Mouse (Mus musculus) heart, postnatal 0 days (tissue): ENCODE measurements around the gene Angptl2. TPM values are rescaled to one million over a fixed set of nuclear protein-coding genes. Genes with fewer than 3 reads are reported as not detected.
A peak's percentile ranks its signal among the peaks of the same experiment; 100 is the strongest.

Experiments used
- ATAC-seq: fragments of 200-750 bp; cut with Nextera tagmentation; 2 replicates; pipeline ENCODE4 v1.8.0; 2017; ENCODE audit warnings: low read depth, moderate number of reproducible peaks, moderate library complexity; ENCODE audit not compliant: insufficient read depth
- DNase-seq: peaks from one replicate; pipeline ENCODE4 v3.0.0-alpha.2; 2016; ENCODE audit warnings: low spot score
- H3K27ac ChIP-seq: fragments of 300-500 bp; sonication (generic); 2 replicates; pipeline ENCODE4 v1.5.1; 2014; ENCODE audit warnings: low read depth, mild to moderate bottlenecking
- H3K27me3 ChIP-seq: fragments of 300-500 bp; sonication (generic); 2 replicates; pipeline ENCODE4 v1.6.1; 2014; ENCODE audit warnings: low read length, mixed read lengths; ENCODE audit not compliant: control insufficient read depth, insufficient read depth
- H3K36me3 ChIP-seq: fragments of 300-500 bp; sonication (generic); replicated peaks from 2 replicates; pipeline ENCODE4 v1.6.1; 2014; ENCODE audit warnings: low read length, mixed read lengths; ENCODE audit not compliant: control insufficient read depth, insufficient read depth
- H3K4me1 ChIP-seq: fragments of 300-500 bp; sonication (generic); 2 replicates; pipeline ENCODE4 v1.6.1; 2014; ENCODE audit warnings: antibody characterized with exemption; ENCODE audit not compliant: control insufficient read depth, insufficient read depth
- H3K4me2 ChIP-seq: fragments of 300-500 bp; sonication (generic); 2 replicates; pipeline ENCODE4 v1.6.1; 2014; ENCODE audit warnings: low read depth, mild to moderate bottlenecking, low read length, moderate library complexity
- H3K4me3 ChIP-seq: fragments of 300-500 bp; sonication (generic); 2 replicates; pipeline ENCODE4 v1.5.1; 2014; ENCODE audit warnings: low read depth, low read length
- H3K9ac ChIP-seq: fragments of 300-500 bp; sonication (generic); replicated peaks from 2 replicates; pipeline ENCODE4 v1.6.1; 2014; ENCODE audit warnings: low read depth, low read length, mixed read lengths
- H3K9me3 ChIP-seq: fragments of 300-500 bp; sonication (generic); replicated peaks from 2 replicates; pipeline ENCODE4 v1.6.1; 2016; ENCODE audit warnings: low read length; ENCODE audit not compliant: control insufficient read depth
- CTCF ChIP-seq: IDR thresholded peaks from 2 replicates; pipeline ENCODE4 v1.5.1; 2016; ENCODE audit warnings: antibody characterized with exemption, control low read depth, low read depth
- EP300 ChIP-seq: IDR thresholded peaks from 2 replicates; pipeline ENCODE4 v1.6.1; 2016; ENCODE audit warnings: antibody characterized with exemption, low read depth
- WGBS: fragments of 180-500 bp; shearing (Covaris S2); extraction: QIAGEN DNeasy Blood & Tissue Kit; methylation state at CpG from one replicate; pipeline ENCODE4 v1.1.7; 2014; 5-methylcytosine and 5-hydroxymethylcytosine counted together
- polyA plus RNA-seq: library from polyadenylated mRNA; unstranded; fragments of >200 nt; fragmentation: Nextera tagmentation; extraction: Ambion mirVana; gene quantifications from 2 replicates; pipeline ENCODE4 v1.2.1, GENCODE M21; 2015
- total RNA-seq: library from RNA; depleted of rRNA; stranded (reverse); fragments of >200 nt; gene quantifications from 2 replicates; pipeline ENCODE4 v1.2.3, GENCODE M21; 2014; ENCODE audit warnings: low replicate concordance

The Angptl2 gene
- total and polyA plus RNA-seq, 2 experiments from 2014 or later: 66.5 to 124 TPM

DNA sequence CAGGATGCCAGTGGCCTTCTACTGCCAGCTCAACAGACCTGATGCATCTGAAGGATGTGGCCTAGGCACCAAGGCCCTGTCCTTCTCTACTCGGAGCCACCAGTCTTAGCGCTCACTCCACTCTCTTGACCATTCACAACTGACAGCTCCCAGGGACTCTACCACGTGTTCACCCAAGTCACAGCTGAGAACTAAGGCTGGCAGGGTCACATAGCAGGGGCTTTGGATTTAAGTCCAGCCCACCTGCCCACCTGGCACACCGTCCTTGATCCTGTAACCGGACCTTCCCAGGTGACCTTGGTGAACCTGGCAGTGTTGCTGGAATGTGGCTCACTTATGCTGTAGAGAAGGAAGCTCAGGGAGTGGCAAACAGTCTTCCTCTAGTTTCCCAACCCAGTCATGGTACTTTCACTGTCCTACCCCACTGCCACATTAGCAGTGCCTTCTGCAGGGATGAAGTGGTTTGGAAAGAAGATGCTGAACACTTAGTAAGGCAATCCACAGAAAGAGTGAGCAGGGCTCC lies 631 bp upstream of the Angptl2 start:
- H3K36me3 ChIP-seq: no peaks in the 10 kb centered on the region
- H3K4me3 ChIP-seq: peak overlapping the region; percentile 62
- H3K9me3 ChIP-seq: no peaks in the 10 kb centered on the region
- H3K27ac ChIP-seq: peak overlapping the region; percentile 90
- H3K9ac ChIP-seq: peak overlapping the region; percentile 9; the same call in 1 of the 2 replicates
- 64% methylated on average over 5 of the region's 5 CpGs for WGBS
- ATAC-seq (no peak; the same call in 1 of the 2 replicates), DNase-seq (peak; percentile 36)
- H3K4me1 ChIP-seq: peaks cover 26% of the 10 kb centered on the region
- TF ChIP-seq EP300: no peak
- no peak for TF ChIP-seq CTCF
- H3K27me3 ChIP-seq: no peaks in the 10 kb centered on the region
- peak overlapping the region; percentile 78 for H3K4me2 ChIP-seq

DNA sequence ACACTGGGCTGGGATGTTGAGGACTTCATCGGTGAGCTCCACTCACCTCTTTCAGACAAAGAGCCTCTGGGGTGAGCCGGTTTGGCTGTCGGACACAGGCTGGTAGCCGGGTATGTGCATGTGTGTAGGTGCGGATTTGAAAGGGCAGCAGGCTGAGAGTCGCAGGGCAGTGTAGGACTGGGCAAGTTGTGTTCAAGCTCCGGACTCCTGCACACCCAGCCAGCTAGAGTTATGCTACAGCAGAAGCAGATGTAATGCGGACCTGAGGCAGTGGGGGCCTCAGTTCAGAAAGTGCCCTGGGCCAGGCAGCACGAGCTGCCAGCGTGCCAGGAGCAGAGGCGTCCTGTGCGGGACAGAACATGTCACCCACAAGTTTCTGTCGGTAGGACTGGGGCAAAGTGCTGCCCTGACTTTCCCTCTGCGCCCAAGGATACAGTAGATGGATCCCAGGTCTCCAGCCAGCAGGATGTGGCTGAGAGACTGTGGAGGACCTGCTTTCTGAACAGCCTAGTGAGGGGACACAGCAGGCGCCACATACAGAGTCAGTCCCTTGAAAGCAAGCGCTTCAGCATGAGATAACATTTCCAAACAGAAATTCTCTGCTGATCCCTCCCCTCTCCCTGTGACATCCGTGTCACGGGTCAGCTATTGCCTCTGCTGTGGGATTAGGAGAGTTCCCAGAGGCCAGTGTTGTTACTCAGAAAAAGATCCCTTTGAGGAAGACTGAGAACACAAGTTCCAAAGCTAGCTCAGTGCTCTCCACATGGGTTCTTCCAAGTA lies 966 bp downstream of the Angptl2 start:
- peak overlapping the region; percentile 90 for H3K27ac ChIP-seq
- no peaks in the 10 kb centered on the region for H3K9me3 ChIP-seq
- peak overlapping the region; percentile 80 for H3K9ac ChIP-seq
- 6% methylated on average over 18 of the region's 18 CpGs for WGBS
- H3K4me2 ChIP-seq: peak overlapping the region; percentile 78
- TF ChIP-seq CTCF (no peak), EP300 (no peak)
- DNase-seq (peak; percentile 41), ATAC-seq (peak; percentile 10; the same call in 1 of the 2 replicates)
- peaks cover 9% of the 10 kb centered on the region for H3K36me3 ChIP-seq
- no peaks in the 10 kb centered on the region for H3K27me3 ChIP-seq
- peaks cover 29% of the 10 kb centered on the region for H3K4me1 ChIP-seq
- peak overlapping the region; percentile 62 for H3K4me3 ChIP-seq

DNA sequence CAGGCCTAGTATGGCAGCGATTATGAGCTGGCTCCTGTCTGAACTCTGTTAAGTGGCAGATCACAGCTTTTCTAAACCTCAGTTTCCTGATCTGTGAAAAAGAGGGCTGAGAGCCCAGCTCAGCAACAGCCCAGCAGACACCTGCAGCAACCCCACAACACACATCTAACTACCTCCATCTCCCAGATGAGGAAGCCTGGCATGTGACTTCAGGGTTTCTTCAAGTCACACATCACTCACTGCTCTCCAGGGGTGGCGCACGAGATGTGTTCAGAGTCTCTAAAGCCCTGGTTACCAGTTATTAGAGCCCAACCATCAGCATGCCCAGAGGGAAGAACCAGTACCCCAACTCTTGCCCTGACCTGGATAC lies 1.5 kb downstream of the Angptl2 start:
- 37% methylated on average over 3 of the region's 3 CpGs for WGBS
- no peak for ATAC-seq
- peak overlapping the region; percentile 90 for H3K27ac ChIP-seq

DNA sequence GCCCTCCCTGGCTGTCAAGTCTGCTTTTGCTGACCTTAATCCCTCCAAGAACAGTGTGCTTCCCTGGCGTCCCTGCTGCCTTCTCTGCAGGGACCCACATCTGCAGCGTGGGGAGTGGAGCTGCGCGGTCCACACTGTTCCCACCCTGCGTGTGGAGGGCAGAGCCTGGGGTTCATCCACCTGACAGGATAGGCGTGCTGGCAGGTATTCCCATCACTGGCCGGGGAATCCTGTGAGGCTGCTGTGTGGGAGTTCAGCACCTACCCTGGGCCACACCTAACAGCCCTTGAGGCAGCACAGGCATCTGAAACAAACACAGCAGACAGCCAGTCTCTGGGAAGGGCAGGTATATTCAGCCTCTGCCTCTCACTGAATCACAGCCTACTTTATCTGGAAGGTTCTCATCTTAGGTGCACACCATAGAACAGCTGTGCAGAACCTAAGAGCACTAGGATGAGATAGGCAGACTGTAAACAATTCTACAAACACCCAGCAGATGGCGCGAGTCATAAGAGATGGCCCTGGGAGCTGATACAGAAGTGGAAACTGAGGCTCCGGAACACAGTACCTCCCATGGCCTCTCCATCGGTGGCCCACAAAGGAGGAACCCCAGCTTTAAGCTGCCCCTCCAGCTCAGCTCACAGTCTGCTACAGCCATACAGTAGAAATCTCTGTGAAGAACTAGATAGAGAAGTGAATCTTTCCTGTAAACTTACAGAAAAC lies 3.2 kb downstream of the Angptl2 start:
- Histone ChIP-seq H3K27ac (peak overlapping the region; percentile 52; the same call in 1 of the 2 replicates), H3K4me1 (peaks cover 40% of the 10 kb centered on the region), H3K36me3 (peaks cover 13% of the 10 kb centered on the region), H3K27me3 (no peaks in the 10 kb centered on the region), H3K9me3 (no peaks in the 10 kb centered on the region), H3K4me2 (peak overlapping the region; percentile 42), H3K4me3 (no peak overlapping the region), H3K9ac (no peak overlapping the region)
- 64% methylated on average over 11 of the region's 11 CpGs for WGBS
- peak; percentile 55 for TF ChIP-seq CTCF
- no peak for TF ChIP-seq EP300
- DNase-seq (no peak), ATAC-seq (no peak)

More for the DNA sequence above, 1.5 kb downstream of the Angptl2 start:
- H3K4me2 ChIP-seq: peak overlapping the region; percentile 78
- peaks cover 13% of the 10 kb centered on the region for H3K36me3 ChIP-seq
- no peak for TF ChIP-seq EP300
- TF ChIP-seq CTCF: no peak
- H3K4me3 ChIP-seq: peak overlapping the region; percentile 62
- H3K4me1 ChIP-seq: peaks cover 33% of the 10 kb centered on the region
- no peaks in the 10 kb centered on the region for H3K27me3 ChIP-seq
- no peak for DNase-seq
- peak overlapping the region; percentile 80; the same call in 1 of the 2 replicates for H3K9ac ChIP-seq
- H3K9me3 ChIP-seq: no peaks in the 10 kb centered on the region

DNA sequence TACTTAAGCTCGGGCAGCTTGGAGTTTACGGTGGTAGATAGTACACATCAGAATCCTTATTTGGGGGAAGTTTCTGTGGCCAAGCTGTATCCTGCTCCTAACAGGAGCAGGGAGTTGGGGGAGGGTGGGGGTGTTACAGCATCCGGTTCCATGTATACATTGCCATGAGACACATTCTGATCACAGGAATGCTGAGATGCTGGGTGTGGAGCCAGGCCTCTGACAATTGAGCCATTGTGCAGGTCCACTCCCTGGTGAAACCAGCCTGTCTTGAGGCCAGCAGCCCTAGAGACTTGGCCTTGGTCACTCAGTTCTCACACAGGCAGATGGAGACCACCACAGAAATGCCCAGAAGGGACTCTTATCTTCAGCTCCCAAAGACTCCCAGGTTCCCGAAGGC lies 3.8 kb downstream of the Angptl2 start:
- ATAC-seq: no peak
- no peak overlapping the region for H3K9ac ChIP-seq
- TF ChIP-seq CTCF (no peak), EP300 (no peak)
- H3K4me2 ChIP-seq: no peak overlapping the region; the same call in 1 of the 2 replicates
- no peaks in the 10 kb centered on the region for H3K27me3 ChIP-seq
- peak overlapping the region; percentile 52 for H3K27ac ChIP-seq
- H3K4me3 ChIP-seq: no peak overlapping the region
- peaks cover 13% of the 10 kb centered on the region for H3K36me3 ChIP-seq
- no peak for DNase-seq
- peaks cover 40% of the 10 kb centered on the region for H3K4me1 ChIP-seq
- H3K9me3 ChIP-seq: no peaks in the 10 kb centered on the region
- WGBS: 51% methylated on average over 4 of the region's 4 CpGs
